Mouse (Mus musculus) liver, adult (tissue): ENCODE measurements around the gene Sf3b3.

Experiments
- GATA4 ChIP-seq: IDR thresholded peaks from 2 replicates; pipeline ENCODE4 v1.6.1; 2014; ENCODE audit warnings: mild to moderate bottlenecking, low read length; ENCODE audit not compliant: insufficient replicate concordance

Gene Sf3b3

GRCm38 (mm10) chr8:110856760-110857461 is 10.3 kb upstream of the Sf3b3 start:
- TF ChIP-seq GATA4 = no peak

DNA sequence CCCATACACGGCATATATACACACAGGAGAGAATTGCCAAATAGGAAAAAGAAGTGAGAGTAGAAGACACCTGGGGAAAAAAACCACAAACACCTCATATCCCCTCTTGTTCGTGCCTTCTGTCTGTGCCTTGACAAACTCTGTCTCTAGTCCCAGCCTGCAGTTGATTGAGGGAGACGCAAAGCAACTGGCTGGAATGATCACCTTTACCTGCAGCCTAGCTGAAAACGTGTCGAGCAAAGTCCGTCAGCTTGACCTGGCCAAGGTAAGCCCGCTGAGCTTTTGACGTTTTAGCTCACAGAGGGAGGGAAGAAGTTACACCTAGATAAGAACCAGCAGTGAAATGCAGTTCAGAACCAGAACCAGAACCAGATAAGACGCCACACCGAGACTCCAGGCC is 4.6 kb upstream of the Sf3b3 start:
- TF ChIP-seq GATA4 = no peak

DNA sequence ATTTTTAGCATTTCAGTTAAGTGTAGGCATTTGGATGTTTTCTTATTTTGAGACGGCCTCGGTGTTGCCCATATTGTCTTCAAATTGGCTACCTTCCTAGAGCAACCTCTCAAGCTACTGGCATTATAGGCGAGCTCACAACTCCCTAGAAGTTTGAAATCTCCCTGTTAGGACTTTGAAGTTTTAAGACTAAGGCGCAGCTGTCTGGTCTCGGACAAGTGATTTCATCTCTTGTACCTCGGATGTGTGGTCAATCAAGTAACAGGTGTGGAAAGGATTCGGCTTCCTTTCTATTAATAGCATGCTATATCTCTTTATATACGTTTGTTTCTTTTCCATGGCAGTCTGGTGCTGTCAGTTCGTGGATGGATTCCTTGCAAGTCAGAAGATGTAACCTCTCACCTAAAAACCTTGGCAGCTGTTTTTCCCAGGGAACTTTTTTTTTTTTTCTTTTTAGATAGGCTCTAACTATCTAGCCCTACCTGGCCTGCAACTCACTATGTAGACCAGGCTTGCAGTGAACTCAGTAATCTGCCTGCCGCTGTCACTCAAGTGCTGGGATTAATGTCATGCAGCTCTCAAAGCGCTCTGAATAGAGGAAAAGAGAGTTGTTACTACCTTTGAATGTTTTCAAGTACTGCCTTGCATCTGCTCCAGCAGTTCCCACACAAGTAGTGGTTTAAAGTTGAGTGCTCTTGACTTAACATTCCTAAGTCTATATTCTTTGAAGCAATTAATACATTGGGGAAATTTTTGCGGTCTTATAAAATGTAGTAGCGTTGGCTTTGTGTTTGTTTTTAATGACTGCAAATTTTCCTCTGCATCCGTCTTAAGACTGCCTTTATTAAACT is 1.3 kb upstream of the Sf3b3 start:
- TF ChIP-seq GATA4 = no peak

DNA sequence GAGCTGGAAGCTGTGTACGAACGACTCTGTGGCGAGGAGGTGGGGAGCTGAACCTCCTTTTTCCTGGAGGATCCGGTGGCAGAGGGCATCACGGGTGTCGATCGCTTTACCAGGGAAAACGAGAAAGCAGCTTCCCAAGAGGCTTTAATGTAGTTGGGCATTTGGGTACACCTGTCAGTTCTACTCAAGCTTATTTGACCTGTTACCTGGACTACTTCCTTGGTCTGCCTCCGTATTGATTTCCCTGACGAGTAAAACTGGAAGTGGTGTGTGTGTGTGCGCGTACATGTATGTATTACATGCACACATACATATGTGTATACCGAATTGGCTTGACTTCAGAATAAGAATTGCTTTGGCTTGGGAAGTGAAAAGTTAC is 573 bp upstream of the Sf3b3 start:
- no peak for TF ChIP-seq GATA4

DNA sequence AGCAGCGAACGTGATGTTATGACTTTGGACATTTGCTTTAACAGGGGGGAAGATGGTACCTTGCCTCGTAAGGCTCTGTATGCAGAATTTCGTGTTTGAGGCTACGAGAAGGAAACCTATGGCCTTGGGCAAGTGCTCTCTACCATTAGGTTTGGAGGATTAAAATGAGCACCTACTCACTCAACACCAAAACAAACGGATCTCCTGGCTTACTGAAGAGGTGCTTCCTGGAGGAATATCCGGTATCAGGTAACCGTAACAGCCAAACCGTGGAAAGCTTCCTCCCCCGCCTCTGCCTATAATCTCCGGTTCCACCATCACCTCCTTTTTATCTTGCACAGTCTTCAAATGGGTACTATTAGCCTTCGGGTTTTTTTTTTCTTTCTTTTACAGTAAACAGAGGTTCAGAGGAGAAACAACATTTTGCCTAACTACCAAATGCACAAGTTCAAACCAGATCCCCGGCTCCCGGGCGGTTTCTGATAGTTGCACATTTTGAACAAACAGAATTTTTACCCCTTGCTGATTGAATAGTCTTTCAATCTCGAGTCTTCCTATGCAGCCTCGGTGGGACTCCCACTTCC is 674 bp downstream of the Sf3b3 start:
- TF ChIP-seq GATA4 = no peak

GRCm38 (mm10) chr8:110844941-110845340 is 1.6 kb downstream of the Sf3b3 start:
- TF ChIP-seq GATA4 = no peak

- TF ChIP-seq GATA4 = no peak
Measured at GRCm38 (mm10) chr8:110843207-110843606, 3.4 kb downstream of the Sf3b3 start.

DNA sequence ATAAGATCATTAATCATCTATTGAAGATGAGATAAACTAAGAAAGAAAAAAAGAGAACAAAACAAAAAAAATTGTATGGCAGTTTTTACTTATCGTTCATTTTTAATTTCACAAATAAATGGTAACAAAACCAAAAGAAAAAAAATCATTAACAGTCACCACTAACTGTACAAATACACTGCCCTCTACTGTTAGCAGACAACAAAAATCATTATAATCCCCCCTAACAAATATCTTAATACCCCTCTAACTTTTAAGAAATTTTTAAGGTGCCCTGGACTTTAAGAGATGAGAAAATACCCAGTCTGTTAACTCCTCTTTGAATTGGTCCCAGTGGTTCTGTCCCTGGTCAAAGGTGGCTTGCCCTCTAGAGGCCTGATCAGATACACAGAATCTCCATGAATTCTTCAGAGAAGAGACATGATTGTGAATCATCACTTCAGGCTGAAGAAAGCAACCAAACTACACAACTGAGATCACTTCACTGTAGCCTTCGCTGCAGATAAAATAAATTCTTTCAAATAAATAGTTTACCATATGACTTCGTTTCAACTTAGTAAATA is 4.5 kb downstream of the Sf3b3 start:
- no peak for TF ChIP-seq GATA4

DNA sequence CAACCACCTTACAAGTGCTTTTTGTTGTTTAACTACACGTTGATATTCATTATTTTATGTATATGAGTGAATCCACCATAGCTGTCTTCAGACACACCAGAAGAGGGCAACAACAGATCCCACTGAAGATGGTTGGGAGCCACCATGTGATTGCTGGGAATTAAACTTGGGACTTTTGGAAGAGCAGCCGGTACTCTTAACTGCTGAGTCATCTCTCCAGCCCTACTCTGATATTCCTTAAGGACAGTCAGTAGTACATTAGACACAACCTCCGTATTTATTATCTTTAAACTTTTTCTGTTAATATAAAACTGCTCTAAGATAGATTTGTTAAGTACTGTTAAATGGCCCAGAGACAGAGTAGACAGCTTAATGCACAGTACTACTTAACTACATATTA is 14.6 kb downstream of the Sf3b3 start:
- TF ChIP-seq GATA4 = no peak

DNA sequence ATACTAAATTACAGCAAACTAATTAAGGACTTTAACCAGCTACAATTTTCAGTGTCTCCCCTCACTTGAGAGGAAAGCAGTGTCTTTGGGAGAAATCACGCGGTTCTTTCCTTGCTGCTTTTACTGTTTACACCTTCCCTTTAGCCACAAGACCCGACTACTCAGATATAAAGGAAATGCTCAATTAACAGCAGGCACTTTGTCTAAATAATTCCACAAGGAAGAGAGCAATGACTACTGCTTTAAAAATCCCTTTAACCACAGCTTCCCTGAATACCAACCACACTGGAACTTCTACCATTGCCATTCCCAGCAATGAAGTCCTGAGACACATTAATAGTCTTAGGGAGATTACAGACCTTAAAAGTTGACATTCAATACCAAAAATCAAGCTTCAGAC is 18.1 kb downstream of the Sf3b3 start:
- no peak for TF ChIP-seq GATA4

DNA sequence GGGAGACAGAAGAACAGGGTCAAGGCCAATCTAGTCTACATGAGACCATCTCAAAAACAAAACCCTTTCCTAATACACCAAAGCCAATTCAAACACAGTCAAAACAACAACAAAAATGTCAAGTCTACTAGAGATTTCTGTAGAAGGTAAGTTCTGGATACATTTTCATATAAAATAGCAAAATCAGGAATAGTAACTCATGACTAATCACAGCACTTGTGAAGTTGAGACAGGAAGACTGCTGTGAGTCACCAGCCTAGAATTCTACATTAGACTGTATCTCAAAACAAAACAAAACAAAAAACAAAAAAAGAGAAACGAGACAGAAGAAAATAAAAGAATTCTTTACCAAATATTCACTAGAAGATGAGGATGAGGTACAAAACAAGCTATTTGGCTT is 21.7 kb downstream of the Sf3b3 start:
- TF ChIP-seq GATA4 = no peak

- TF ChIP-seq GATA4 = no peak
Measured at GRCm38 (mm10) chr8:110821960-110822359, 24.6 kb downstream of the Sf3b3 start.

DNA sequence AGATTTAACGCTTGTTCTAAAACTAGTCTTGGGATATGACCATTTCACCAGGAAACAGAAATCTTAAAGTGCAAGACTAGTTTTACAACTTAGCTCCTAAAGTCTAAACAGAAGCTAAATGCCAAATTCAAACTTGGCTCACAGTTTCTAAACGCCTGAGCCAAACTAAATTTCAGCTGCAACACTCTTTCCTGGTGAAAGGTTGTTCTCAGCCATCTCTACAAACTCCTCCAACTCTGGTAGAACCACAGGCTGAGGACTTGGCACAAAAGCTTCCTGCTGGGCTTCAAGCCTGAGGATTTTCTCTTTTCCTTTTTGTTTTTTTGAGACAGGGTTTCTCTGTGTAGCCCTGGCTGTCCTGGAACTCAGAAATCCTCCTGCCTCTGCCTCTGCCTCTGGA is 26.3 kb downstream of the Sf3b3 start:
- TF ChIP-seq GATA4 = no peak

DNA sequence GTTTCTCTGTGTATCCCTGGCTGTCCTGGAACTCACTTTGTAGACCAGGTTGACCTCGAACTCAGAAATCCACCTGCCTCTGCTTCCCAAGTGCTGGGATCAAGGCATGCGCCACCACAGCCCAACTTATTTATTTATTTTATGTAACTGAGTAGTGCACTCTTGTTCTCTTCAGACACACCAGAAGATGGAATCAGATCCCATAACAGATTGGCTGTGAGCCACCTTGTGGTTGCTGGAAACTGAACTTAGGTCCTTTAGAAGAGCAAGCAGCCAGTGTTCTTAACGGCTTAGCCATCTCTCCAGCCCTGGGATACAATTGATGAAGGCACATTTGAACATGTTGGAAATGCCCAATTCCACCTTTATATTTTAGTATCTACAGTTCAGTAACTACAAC is 28.0 kb downstream of the Sf3b3 start:
- no peak for TF ChIP-seq GATA4

DNA sequence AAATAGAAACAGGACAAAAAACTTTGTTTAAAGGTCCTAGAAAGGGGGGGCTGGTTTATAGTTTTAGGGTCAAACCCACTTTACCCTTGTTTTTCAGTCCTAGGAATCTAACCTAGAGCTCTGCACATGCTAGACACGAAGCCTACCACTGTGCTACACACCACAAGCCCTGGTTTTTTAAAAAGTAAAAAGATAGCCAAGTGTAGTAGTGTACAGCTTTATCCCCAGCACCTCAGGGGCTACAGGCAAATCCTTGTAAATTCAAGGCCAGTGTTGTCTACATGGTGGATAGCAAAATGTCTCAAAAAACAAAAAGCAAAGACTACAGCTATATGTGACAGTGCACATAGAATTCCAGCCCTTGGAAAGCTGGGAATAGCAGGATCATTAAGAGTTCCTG is 29.6 kb downstream of the Sf3b3 start:
- TF ChIP-seq GATA4 = no peak

- no peak for TF ChIP-seq GATA4
Measured at GRCm38 (mm10) chr8:110815308-110815707, 31.3 kb downstream of the Sf3b3 start.

DNA sequence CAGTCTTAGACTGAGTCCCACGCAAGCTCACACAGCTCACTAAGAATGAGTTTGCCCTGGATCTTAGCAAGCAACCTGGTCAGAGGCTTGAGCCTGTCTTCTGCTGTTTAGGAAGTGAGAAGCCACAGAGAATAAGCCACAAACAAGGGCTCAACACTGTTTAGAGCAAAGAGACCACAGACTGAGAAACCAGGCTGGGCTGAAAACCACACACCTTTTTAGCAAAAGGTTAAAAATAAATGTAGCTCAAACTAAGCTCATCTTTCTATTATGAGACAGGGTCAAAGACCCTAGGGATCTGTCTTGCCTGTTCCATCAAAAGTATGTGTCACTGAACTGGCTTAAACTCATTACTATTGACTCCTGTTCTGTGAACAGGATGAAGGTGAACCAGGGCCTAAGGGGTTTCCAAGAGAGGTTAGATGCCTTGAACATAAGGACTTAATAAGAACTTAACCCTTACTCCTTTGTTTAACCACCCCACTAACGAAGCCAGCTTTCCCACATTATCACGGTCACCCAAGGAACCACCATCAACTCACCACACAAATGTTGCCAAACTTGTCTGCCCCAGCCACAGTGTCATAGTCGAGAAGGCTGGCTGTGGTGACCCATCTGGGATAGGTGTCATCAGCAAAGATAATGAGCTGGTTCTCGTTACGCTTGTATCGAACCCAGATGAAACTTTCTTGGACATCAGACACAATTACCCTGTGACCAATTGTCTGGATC is 33.3 kb downstream of the Sf3b3 start:
- no peak for TF ChIP-seq GATA4
